Mouse (Mus musculus) G1E (cell line): ENCODE results near the gene Spata4. TPM values are rescaled to one million over a fixed set of nuclear protein-coding genes. Genes with fewer than 3 reads are reported as not detected.
"Not testable (repeated sequence)": the region's sequence is repeated elsewhere in the genome, so short reads cannot be mapped to it uniquely, and the experiment has no call there.

Source experiments
- ATAC-seq: 2 replicates; pipeline ENCODE4 v1.8.0; 2016; ENCODE audit warnings: mild to moderate bottlenecking; ENCODE audit not compliant: insufficient number of reproducible peaks, poor library complexity, low FRiP score, severe bottlenecking; ENCODE audit errors: extremely low read depth
- DNase-seq: peaks from one replicate; pipeline ENCODE4 v3.0.0; 2012; ENCODE audit warnings: low spot score
- H3K27me3 ChIP-seq: 2 replicates; pipeline ENCODE4 v1.6.1; 2012; ENCODE audit warnings: mild to moderate bottlenecking, low read length, inconsistent platforms; ENCODE audit not compliant: insufficient read depth
- H3K36me3 ChIP-seq: replicated peaks from 2 replicates; pipeline ENCODE3; 2012; ENCODE audit warnings: mild to moderate bottlenecking, inconsistent platforms
- H3K4me1 ChIP-seq: 2 replicates; pipeline ENCODE4 v1.6.1; 2012; ENCODE audit warnings: low read depth, low read length, inconsistent platforms, mixed read lengths; ENCODE audit not compliant: insufficient read depth
- H3K4me3 ChIP-seq: 2 replicates; pipeline ENCODE4 v1.5.1; 2012; ENCODE audit warnings: low read depth, mild to moderate bottlenecking, inconsistent platforms, low read length, moderate library complexity, mixed read lengths
- H3K9me3 ChIP-seq: replicated peaks from 2 replicates; pipeline ENCODE4 v1.6.1; 2012; ENCODE audit warnings: inconsistent platforms
- CTCF ChIP-seq: IDR thresholded peaks from 2 replicates; pipeline ENCODE4 v1.5.1; 2012; ENCODE audit warnings: low read depth, low read length, inconsistent platforms, mixed read lengths
- GATA1 ChIP-seq: IDR thresholded peaks from 2 replicates; pipeline ENCODE4 v1.6.1; 2012; ENCODE audit warnings: borderline replicate concordance, low read length, inconsistent platforms, mixed read lengths
- GATA2 ChIP-seq: IDR thresholded peaks from 2 replicates; pipeline ENCODE4 v1.6.1; 2012; ENCODE audit warnings: low read depth, low read length, inconsistent platforms, borderline replicate concordance
- POLR2AphosphoS5 ChIP-seq: IDR thresholded peaks from 2 replicates; pipeline ENCODE4 v1.6.1; 2012; ENCODE audit warnings: low read depth, low read length, inconsistent platforms; ENCODE audit not compliant: insufficient replicate concordance
- TAL1 ChIP-seq: conservative IDR thresholded peaks from 2 replicates; pipeline ENCODE4 v1.6.1; 2012; ENCODE audit warnings: low read depth, low read length, inconsistent platforms, mixed read lengths
- polyA plus RNA-seq: library from polyadenylated mRNA; stranded (reverse); fragments of >175 nt; gene quantifications from 2 replicates; pipeline ENCODE4 v1.2.3, GENCODE M21; 2012
- total RNA-seq, 2 experiments: library from RNA; stranded (forward) in 1 of 2; stranded (reverse) in 1 of 2; fragments of 200-1000 nt in 1 of 2; fragments of >200 nt in 1 of 2; fragmentation: Nextera tagmentation in 1 of 2; gene quantifications; 2 replicates each; pipeline ENCODE4 v1.2.3; 2014 to 2017

The Spata4 gene
- total and polyA plus RNA-seq, 3 experiments, result not detected

GRCm38 (mm10) chr8:54597386-54597785, 3.2 kb upstream of the Spata4 start:
- H3K36me3 ChIP-seq, result no peaks in the 10 kb centered on the region
- TF ChIP-seq GATA1, result no peak
- H3K4me1 ChIP-seq, result peaks cover 6% of the 10 kb centered on the region; the same call in 1 of the 2 replicates
- H3K9me3 ChIP-seq, result no peaks in the 10 kb centered on the region
- ATAC-seq (no peak), DNase-seq (no peak)
- peaks cover 7% of the 10 kb centered on the region for H3K27me3 ChIP-seq
- H3K4me3 ChIP-seq, result no peak overlapping the region

- no peaks in the 10 kb centered on the region for H3K36me3 ChIP-seq
- no peak overlapping the region for H3K4me3 ChIP-seq
- TF ChIP-seq CTCF, result no peak
- TF ChIP-seq GATA2, result no peak
- TF ChIP-seq TAL1, result no peak
- no peak for TF ChIP-seq GATA1
- no peak for TF ChIP-seq POLR2AphosphoS5
- ATAC-seq, result no peak
- no peak for DNase-seq
- H3K27me3 ChIP-seq, result peaks cover 7% of the 10 kb centered on the region
- H3K9me3 ChIP-seq, result no peaks in the 10 kb centered on the region
- peaks cover 6% of the 10 kb centered on the region; the same call in 1 of the 2 replicates for H3K4me1 ChIP-seq
Measured at GRCm38 (mm10) chr8:54603440-54603839, 2.9 kb downstream of the Spata4 start.

- Histone ChIP-seq H3K27me3 (peaks cover 2% of the 10 kb centered on the region; the same call in 1 of the 2 replicates), H3K4me1 (no peaks in the 10 kb centered on the region), H3K36me3 (no peaks in the 10 kb centered on the region), H3K9me3 (no peaks in the 10 kb centered on the region), H3K4me3 (no peak overlapping the region)
- ATAC-seq, result no peak
- TF ChIP-seq CTCF (no peak), TAL1 (no peak), GATA2 (no peak), GATA1 (no peak), POLR2AphosphoS5 (no peak)
- DNase-seq, result no peak
Measured at GRCm38 (mm10) chr8:54609336-54609735, 8.8 kb downstream of the Spata4 start.

- no peaks in the 10 kb centered on the region for H3K9me3 ChIP-seq
- ATAC-seq (no peak), DNase-seq (no peak)
- peaks cover 2% of the 10 kb centered on the region; the same call in 1 of the 2 replicates for H3K27me3 ChIP-seq
- no peaks in the 10 kb centered on the region for H3K36me3 ChIP-seq
- no peak for TF ChIP-seq GATA2
- TF ChIP-seq TAL1, result no peak
- no peak for TF ChIP-seq CTCF
- no peak for TF ChIP-seq POLR2AphosphoS5
- no peak for TF ChIP-seq GATA1
- H3K4me3 ChIP-seq, result no peak overlapping the region
- no peaks in the 10 kb centered on the region for H3K4me1 ChIP-seq
Measured at GRCm38 (mm10) chr8:54610238-54610637, 9.7 kb downstream of the Spata4 start.

- not testable (repeated sequence) for H3K27me3 ChIP-seq, H3K4me3 ChIP-seq, H3K4me1 ChIP-seq, H3K9me3 ChIP-seq, H3K36me3 ChIP-seq, DNase-seq, ATAC-seq
Measured at GRCm38 (mm10) chr8:54616710-54617109, 16.1 kb downstream of the Spata4 start.

GRCm38 (mm10) chr8:54638634-54639033, 38.1 kb downstream of the Spata4 start:
- Histone ChIP-seq H3K4me1 (no peaks in the 10 kb centered on the region), H3K36me3 (no peaks in the 10 kb centered on the region), H3K27me3 (no peaks in the 10 kb centered on the region), H3K9me3 (no peaks in the 10 kb centered on the region), H3K4me3 (no peak overlapping the region)
- ATAC-seq (no peak), DNase-seq (no peak)
- TF ChIP-seq GATA2, result no peak
- TF ChIP-seq CTCF, result no peak
- TF ChIP-seq POLR2AphosphoS5, result no peak
- no peak for TF ChIP-seq TAL1
- no peak for TF ChIP-seq GATA1

Other genes starting within 250 kb of the Spata4 start
- not detected in 2 replicates for gene Asb5, start 71.2 kb upstream of the Spata4 start, total RNA-seq (2014; fragmentation: Nextera tagmentation)
- 0.06 and 0.38 TPM in 2 replicates for gene Asb5, start 71.2 kb upstream of the Spata4 start, total RNA-seq (2017)
- 0.14 TPM in 1 of 2 replicates, not detected in the other for gene Asb5, start 71.2 kb upstream of the Spata4 start, polyA plus RNA-seq
- 246 and 257 TPM in 2 replicates for gene Spcs3, start 70.8 kb upstream of the Spata4 start, total RNA-seq (2014; fragmentation: Nextera tagmentation)
- 104 and 110 TPM in 2 replicates for gene Spcs3, start 70.8 kb upstream of the Spata4 start, total RNA-seq (2017)
- 37.5 and 39.2 TPM in 2 replicates for gene Spcs3, start 70.8 kb upstream of the Spata4 start, polyA plus RNA-seq